Mouse (Mus musculus) adrenal gland, adult (tissue): ENCODE measurements around the gene Hmcn2.

Source experiments
- DNase-seq, 2 experiments: peaks; one replicate each; pipeline ENCODE4 v3.0.0; 2022 to 2023; ENCODE audit warnings: low spot score in 1 of 2; ENCODE audit not compliant: inconsistent age in 2 of 2

Gene Hmcn2

DNA sequence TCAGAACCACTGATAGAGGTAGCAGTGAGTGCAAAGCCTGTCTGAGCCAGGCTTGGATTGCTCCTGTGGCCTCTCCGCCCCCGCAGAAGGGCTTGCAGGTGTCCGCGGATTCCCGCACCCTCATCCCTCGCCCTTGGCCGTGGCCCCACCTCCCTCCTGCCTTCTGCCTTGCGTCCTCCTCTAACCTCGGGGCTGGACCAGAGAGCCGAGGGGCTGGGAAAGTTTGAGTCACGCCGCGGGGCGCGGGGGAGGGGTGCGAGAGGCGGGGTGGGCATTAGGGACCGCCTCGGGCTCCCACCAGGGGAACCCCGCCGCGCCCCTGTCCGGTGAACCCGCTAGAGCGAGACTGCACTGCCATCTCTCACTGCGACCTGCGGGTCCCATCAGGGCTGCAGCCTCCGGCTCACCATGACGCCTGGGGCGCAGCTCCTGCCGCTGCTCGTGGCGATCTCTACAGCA is at the start of gene Hmcn2:
TSS of gene Hmcn2 (plus strand) at position 409 of the 459 bp plus-strand sequence.
- no peak for DNase-seq

DNA sequence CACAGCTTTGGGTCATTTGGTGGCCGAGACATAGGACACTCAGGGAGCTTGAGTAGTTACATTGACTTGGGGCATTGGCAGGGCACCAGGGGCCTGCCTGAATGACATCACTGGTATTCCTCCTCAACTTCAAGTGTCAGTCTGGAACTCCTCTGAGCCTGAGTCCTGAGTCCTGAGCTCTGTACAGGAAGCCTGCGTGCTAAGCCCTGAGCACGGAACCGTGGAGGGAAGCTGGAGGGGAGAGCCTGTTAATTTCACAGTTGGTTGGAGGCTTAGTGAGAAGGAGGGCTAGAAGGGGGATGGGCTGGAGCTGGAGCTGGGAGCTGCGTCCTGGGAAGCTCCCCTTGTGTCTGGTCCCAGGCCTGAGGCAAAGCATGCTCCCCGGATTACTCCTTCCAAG is 46.8 kb upstream of the Hmcn2 start:
- no peak for DNase-seq

DNA sequence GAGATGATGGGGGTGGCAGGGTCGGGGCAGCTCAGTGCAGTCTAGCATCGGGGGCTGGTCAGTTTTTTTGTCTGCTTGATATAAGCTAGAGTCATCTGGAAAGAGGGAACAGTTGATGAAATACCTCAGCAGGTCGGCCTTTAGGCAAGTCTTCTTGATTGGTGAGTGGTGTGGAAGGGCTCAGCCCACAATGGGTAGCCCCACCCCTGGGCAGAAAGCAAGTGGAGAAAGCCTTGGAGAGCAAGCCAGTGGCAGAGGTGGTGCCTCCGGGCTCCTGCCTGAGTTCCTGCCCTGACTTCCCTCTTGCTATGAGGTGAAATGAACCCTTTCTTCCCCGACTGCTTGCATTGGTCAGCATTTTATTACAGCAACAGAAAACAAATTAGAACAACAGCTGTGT is 45.6 kb upstream of the Hmcn2 start:
- no peak for DNase-seq

DNA sequence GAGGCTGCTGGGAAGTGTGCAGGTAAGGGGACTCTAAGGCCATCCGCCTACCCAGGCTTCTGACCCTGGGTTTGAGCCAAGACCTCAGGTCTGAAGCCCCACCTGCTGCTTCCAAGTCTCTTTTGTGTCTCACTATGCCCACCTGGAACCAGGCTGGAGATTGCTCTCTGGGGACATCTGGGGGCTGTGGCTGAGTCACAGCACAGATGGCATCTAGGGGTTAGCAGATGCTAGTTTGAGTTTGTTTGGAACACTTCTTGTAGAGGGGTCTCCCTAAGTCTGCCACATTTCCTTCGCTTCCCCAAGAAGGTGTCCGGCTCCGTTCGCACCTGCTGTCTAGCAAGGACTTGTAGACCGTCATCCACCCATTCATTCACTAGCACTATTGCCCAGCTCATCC is 45.0 kb upstream of the Hmcn2 start:
- no peak for DNase-seq

DNA sequence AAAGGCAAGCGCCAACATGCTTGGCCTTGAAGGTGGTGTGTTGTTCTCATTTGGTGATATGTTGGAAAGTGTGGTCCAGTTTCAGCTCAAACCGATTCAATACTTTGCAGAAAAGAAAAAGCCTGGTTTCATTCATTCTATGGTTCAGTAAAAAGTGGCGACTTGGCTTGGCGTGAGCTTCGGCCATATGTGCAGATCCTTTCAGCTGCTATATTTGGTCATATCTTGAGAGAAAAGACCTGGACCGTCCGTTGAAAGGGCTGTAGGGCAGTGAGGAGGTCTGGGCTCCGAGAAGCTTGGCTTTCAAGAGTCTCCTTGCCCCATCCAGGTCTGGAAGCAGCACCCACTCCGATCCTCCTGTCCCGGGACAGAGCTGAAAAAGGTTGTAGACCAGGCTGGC is 44.4 kb upstream of the Hmcn2 start:
- no peak for DNase-seq

DNA sequence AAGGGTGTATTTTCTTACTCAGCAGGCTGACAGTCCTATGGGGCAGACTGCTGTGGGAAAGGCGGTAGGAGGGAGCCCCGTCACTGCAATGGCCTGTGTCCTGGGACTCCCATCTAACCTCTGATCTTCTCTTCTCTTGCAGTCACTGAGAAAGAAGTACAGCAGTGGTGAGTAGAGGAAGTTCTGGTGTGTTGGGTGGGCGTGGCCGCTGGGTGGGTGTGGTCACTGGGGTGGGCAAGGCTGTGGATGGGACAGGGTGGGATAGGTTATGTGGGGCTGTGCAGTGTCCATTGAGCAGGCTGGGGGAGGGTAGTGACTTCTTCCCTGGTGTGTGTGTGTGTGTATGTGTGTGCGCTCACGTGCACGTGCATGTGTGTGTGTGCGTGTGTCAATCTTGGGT is 43.7 kb upstream of the Hmcn2 start:
- no peak for DNase-seq

DNA sequence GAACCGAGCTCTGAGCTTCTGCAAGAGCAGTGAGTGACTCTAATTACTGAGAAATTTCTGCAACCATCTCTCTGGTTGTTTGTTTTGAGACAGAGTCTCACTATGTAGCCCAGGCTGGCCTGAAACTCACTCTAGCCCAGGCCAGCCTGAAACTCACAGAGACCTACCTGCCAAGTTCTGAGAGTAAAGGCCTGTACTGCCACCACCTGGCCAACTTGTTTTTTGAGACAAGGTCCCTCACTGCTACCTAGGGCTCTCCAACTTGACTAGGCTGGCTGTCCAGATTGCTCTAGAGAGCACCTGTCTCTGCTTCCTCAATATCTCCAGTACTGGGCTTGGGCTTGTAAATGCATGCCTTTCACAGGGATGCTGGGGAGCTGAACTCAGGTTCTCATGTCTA is 43.1 kb upstream of the Hmcn2 start:
- no peak for DNase-seq

DNA sequence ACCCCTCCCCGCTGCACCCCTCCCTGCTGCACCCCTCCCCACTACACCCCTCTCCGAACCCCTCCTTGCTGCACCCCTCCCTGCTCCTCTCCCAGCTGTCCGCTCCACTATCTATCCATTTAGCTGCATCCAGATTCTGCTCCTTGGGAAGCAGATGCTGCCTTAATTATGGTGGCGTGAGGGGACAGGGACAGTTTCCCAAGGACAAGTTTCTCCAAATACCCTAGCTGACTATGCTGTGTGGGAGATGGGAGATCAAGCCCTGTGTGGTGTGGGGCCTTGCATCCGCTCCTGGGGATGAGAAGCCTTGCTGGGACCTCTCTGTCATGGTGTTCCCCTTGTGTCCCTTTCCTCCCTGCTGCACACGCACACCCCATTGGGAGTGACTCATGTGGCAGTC is 39.2 kb upstream of the Hmcn2 start:
- no peak for DNase-seq

DNA sequence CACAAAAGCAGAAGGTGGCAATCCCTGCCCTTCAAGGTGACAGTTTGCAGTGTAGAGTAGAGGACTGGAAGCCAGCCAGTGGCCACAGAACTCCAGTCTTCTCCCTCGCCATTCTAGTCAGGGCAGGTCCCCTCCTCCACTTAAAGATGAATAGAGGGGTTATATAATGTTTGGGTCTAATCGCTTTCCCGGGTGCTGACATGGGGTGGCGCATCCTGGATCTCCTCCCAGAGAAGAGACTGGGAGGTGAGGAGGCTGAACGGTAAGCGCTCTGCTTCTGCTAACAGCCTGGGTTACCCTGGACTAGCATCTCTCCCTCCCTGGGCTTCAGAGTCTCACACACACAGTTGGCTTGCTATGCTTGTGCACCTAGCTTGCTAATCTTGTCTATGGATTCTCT is 36.4 kb upstream of the Hmcn2 start:
- DNase-seq = no peak

DNA sequence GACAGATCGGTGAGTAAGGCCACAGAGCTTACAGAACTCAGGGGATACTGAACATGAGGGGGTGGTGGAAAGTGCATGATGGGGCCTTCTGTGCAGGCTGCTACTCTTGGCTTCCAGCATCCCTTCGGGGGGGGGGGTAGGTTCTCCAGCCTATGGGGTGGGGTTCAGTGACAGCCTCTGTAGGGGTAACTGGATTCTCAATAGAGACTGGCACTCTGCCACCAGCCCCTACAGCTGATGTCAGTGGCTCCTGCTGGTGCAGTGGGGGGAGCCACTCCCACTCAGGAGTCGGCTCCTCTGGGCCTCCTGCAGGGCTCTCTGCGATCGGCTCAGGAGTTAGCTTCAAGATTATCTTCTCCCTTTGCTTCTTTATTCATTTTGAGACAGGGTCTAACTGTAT is 35.7 kb upstream of the Hmcn2 start:
- no peak for DNase-seq

DNA sequence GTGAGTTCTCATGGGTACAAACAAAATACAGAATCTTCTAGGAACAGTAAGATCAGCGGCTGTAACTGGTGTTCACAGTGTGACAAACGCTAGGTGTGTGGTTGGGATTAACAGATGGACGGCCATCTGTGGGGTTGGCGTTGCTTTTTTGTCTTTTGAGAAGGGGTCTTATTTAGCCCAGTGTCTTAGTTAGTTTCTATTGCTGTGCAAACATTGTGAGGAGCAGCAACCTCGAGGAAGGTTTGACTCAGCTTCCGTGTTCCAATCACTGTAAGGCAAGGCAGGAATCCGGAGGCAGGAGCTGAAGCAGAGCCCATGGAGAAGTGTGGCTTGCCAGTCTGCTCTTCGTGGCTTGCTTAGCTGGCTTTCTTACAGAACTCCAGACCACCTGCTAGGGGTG is 33.1 kb upstream of the Hmcn2 start:
- no peak for DNase-seq

DNA sequence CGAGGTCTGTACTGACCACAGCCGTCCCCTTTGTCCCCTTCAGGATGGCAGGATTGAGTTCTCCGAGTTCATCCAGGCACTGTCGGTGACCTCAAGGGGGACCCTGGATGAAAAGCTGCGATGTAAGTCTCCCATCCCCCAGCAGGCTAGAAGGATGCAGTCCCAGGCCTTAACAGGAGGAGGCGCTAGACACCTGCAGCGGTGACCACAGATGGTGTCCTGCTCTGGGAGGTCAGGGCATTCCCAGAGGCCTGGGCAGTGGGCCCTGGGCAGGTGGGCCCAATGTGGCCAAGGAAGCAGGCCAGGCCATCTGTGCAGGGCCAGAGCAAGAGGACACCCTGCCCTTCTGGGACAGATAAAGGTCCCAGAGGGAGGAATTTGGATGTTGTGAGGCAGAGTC is 31.9 kb upstream of the Hmcn2 start:
- no peak for DNase-seq

DNA sequence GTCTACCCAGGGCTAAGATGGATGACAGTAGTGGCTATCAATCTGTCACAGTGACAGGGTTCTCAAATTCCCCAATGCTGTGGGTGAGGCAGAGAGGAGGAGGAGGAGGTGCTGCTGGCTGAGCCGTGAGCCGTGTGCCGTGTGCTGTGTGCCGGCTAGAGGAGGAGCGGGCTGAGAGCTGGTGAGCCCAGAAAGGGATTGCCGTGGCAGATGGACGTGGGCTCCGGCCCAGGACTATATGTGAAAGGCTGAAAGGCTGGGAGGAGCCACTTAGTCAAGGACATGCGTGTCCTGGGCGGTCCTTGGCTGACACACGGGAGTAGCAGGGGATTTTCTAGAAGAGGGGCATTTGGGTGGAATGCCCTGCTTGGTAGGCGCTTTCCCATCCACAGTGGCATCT is 31.3 kb upstream of the Hmcn2 start:
- no peak for DNase-seq

DNA sequence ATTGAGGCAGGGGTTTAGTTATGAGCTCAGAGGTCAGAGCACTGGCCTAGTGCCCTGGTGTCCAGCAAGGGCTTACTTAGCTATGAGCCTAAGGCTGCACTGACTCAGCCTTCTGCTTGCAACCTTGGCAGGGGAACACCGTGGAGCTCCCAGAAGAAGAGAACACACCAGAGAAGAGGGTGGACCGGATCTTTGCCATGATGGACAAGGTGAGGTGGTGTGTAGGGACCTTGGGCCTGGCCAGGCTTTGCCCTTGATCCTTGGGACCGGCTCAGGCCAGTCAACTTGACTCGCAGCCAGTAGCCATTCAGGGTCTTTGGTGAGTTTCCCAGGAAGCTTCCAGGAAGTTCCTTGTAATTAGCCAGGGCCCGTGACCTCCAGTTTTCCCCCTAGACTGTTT is 29.7 kb upstream of the Hmcn2 start:
- peak; percentile 65 to 72 for DNase-seq

DNA sequence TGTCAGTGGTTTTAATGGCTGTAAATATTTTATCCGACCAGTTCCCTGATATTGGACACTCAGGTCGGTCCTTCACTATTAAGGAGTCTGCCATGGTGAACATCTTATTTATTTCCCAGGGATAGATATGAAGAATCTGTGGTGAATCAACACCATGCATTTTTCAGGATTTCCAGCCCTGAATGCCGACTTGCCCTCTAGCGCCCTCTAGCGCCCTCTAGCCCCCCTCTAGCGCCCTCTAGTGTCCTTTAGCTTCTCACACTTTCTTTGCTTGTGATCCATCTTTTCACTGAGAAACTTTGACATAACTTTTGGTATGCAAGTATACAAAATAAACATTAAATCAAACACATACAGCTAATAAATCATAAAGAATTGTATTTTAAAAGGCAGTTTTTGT is 22.8 kb upstream of the Hmcn2 start:
- peak; percentile 50 to 83 for DNase-seq

DNA sequence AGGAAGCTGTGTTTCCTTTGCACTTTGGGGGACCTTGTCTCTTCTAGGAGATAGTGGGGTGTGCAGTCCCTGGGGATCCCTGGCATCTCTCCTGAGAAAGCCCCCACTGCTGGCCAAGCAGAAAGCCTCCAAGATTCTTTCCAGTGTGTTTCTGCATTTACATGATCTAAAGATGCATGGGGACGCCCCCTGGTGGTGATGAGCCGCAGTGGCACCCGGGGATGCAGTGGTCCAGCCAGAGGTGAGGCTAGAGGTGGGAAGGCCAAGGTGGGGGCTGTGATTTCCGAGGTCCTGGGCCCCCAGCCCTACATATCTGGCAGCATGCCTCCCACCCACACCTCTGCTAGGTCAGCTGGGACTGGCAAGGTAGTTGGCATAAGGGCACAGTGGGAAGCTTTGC is 19.2 kb upstream of the Hmcn2 start:
- peak; percentile 61 to 88 for DNase-seq

DNA sequence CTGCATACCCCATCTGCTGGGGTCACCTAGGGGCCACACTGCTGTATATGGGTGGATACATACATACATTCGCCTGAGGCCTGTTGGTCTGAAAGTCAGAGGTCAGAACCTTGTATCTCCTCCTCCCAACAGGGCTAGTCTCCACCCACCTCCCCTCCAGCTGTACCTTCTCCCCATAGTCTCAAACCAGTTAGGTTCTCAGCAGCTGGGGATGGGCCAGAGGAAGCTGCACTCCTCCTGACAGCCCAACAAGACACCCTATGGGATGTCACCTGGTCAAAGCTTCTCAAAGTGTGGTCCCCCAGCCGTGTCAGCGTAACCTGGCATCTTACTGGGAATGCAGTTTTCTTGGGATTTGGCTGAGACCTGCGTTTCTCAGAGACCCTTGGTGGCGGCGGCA is 17.8 kb upstream of the Hmcn2 start:
- DNase-seq = no peak

DNA sequence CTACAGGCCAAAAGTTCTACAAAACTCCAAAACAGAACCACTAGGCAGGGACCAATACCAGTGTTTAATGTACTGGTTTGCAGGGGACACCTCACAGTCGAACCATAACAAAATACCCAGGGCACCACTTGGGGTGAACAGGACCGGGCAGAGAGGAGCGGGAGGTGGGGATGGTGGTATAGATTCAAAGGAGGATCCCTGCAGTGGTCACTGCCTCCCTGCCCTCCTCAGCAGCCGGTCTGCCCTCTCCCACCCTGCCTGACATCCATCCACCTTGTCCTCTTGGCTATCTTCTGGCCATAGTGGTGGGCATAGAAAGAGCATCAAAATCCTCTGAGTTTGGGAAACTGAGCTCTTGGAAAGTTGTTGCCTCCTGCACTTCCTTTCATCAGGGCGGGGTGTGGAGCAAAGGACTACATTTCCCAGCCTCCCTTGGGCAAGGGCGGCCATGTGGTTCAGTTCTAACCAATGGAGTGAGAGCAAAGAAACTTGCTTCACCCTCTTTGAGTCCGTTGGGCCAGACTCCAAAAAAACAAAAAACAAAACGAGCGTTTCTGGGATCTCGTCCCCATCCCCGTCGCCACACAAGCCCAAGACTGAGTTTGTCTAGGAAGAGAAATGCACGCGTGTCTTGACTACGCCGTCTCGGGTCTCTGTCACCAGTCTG is 16.5 kb upstream of the Hmcn2 start:
- peak; percentile 55 to 81 for DNase-seq

DNA sequence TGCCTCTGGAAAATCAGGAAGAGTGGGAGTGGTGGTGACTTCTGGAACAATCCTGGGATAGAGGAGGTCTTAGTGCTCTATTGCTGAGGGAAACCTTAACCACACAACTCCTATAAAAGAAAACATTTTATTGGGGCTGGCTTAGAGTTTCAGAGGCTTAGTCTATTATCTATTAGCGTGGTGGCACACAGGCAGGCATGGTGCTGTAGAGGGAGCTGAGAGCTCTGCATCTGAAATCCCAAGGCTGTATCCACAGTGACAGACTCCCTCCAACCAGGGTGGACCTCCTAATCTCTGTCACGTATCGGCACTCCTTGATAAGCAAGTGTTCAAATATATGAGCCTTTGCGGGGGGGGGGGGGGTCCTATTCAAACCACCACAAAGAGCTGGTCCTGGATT is 15.4 kb upstream of the Hmcn2 start:
- peak in 1 of 2 experiments; percentile 51 for DNase-seq

DNA sequence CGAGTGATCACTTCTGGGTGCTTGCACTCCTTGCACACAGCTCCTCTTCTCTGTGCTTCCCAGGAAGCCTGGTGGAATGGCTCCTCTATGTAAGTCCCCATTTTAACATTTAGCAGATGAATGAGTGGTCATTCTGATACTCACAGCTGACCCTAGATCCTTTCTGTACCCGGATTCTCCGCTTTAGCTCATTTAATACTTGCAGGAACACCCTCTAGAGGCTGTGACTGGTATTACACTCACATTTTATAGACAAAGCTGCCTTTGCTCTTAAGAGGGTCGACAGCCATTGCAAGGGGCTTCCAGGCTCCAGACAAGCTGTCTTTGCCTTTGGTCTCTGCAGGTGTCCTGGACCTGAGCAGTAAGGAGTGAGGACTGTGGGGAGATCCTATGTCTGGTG is 14.9 kb upstream of the Hmcn2 start:
- DNase-seq = peak in 1 of 2 experiments; percentile 71

DNA sequence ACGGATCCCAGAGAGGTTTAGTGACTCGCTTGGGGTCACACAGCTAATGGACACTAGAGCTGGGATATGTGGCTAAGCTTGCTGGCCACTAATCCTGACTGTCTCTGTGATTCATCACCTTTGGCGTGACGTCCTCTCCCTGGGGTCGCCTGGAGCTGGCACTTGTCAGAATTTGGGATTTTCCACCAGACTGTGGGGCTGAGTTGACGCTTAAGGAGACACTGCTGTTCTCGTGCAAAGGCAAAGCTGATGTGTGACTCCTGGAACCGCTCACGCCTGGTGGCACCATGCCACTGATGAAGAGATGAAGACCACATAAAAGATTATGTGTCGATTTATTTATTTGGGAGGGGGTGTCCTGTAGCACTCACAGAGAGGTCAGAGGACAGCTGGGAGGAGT is 14.2 kb upstream of the Hmcn2 start:
- DNase-seq = no peak

DNA sequence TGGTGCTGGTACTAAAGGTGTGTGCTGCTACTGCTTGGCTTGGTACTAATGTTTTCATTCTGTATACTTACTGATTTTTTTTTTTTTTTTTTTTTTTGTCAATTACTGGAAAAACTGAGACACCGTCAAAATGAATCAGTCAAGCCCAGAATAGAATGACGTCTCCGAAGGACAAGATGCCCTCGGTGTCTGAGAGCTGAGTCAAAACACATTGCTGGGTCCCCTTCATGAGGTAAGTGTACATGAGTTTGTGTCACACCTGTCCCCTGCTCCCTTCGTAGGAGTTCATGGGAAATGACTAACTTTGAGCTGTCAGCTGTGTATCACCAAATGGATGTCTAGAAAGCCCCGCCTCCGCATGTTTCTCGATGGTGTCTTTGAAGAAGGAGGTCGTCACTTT is 11.0 kb upstream of the Hmcn2 start:
- no peak for DNase-seq

DNA sequence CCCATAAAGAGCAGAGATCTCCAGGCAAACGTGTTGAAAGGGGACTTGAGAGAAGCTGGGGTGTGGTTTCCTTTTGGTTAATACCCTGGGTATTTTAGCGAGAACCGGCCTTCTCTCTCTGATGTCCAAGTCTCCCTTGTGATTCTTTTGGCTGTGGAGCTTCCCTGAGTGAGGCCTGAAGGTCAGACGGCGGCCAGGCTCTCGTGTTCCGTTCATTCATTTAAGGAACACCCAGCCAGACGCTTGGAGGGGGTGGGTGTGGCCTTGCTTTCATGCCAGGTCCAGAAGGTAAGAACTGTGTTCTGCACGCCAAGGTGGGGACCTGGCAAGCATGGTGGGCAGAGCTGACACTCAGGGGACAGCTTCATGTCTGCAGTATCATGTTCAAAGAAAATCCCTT is 10.0 kb upstream of the Hmcn2 start:
- no peak for DNase-seq
